Mouse (Mus musculus) cerebellum, adult 2 months (tissue): ENCODE data around the gene Sik3.

Source experiments
- CTCF ChIP-seq: fragments of 200-500 bp; IDR thresholded peaks from 2 replicates; pipeline ENCODE4 v1.5.1; 2011; ENCODE audit warnings: low read depth, mild to moderate bottlenecking, control low read depth, low read length, moderate library complexity, borderline replicate concordance; ENCODE audit not compliant: insufficient read depth
- POLR2A ChIP-seq: fragments of 200-500 bp; IDR thresholded peaks from 2 replicates; pipeline ENCODE4 v1.6.1; 2011; ENCODE audit warnings: low read length, control low read depth, borderline replicate concordance; ENCODE audit not compliant: insufficient read depth

DNA sequence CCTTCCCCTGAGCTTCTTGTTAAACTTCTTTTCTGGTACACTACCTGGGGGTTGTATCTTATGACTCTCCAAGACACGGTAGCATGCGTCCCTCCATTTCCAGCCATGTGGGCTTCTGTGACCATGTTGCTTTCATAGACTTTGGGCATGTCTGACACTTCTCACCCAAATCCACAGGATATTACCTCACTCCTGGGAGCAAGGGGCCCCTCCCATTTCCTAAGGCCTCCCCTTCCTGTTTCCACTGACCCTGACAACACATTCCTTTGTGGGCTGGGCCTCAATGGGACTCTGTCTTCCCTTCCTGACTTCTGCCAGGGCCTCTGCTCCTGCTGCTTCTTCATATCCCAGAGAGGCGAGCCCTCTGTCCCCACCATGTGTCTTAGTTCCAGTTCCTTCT, 244.9 kb downstream of the Sik3 start:
- TF ChIP-seq CTCF: no peak
- no peak for TF ChIP-seq POLR2A
